Mouse (Mus musculus): ENCODE data around the gene Wdr4. TPM values are rescaled to one million over a fixed set of nuclear protein-coding genes. Genes with fewer than 3 reads are reported as not detected.

Wdr4 gene
- total and polyA plus RNA-seq, 2 experiments: 12.9 to 27.8 TPM

DNA sequence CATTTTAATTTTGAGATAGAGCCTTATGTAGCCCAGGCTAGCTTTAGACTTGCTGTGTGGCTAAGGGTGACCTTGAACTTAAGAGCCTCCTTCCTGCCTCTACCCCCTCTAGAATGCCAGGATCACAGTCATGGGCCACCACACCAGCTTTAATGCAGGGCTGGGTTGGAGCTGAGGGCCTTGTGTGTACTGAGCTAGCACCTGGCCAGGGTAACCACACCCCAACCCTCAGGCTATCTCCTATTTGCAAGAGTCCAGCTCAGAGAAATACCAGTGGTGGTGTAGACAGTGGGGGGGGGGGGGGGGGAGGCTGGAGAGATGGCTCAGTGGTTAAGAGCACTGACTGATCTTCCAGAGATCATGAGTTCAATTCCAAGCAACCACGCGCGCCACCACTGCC lies 6.0 kb upstream of the Wdr4 start:
- TF ChIP-seq CTCF (IDR thresholded peaks at IDR 0.05; ENCODE audit: low read depth, low read length): no peak
- TF ChIP-seq POLR2A (IDR thresholded peaks at IDR 0.05; ENCODE audit: extremely low read depth, insufficient read depth, low read length): no peak
- DNase-seq (ENCODE audit: extremely low read depth, low read depth, low spot score): no peak
- Histone ChIP-seq H3K36me3 (ENCODE audit: control insufficient read depth, insufficient read depth, low read length) (peaks cover 28% of the 10 kb centered on the region), H3K4me1 (ENCODE audit: control insufficient read depth, insufficient read depth, low read length) (no peaks in the 10 kb centered on the region; the same call in 1 of the 2 replicates), H3K27me3 (ENCODE audit: control insufficient read depth, insufficient read depth, low read length) (no peaks in the 10 kb centered on the region), H3K27ac (replicated peaks; ENCODE audit: insufficient read depth, low read depth, low read length) (no peak overlapping the region), H3K9ac (ENCODE audit: low read depth, low read length) (no peak overlapping the region), H3K79me2 (ENCODE audit: control insufficient read depth, insufficient read depth, low read length) (peaks cover 7% of the 10 kb centered on the region; the same call in 1 of the 2 replicates), H3K4me3 (ENCODE audit: insufficient read depth, low read depth, low read length) (no peak overlapping the region)
- 100% methylated on average over 3 of the region's 3 CpGs for WGBS

DNA sequence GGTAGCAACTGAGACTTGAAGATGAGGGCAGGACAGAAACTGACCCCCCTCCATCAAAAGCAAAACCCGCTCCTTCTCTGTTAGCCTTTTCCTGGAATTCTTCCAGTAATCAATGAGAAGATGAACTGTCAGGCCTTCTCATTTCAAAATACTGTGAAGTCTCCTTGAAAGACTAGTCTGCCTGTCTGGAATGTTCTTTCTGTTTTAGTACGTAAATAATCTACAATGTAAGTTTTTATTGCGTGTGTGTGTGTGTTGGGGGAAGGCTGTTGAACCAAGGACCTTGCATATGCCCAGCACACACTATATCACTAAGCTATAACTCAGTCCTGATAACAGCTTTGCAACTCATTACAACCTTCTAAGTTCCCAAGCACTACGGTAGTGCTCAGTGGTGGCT lies 5.3 kb upstream of the Wdr4 start:
- no peak for DNase-seq (ENCODE audit: extremely low read depth, low read depth, low spot score)

DNA sequence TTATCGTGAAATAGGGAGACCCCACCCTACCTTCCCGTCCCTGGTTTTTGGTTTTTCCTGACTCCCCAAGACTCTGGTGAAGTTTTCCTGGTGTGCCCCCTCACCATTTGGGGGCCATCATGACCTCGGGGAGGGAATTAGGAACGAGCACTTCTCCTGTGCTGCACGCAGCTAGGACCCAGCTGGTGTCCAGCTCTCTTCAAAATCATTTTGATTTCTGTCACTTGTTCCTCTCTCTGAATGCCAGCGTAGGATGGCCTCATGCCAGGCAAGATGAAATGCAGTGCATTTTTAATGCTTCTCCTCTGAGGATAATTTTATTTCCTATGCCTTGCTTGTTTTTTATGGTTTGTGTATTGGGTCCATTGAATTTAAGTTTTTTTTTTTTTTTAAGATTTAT lies 2.2 kb upstream of the Wdr4 start:
- 95% methylated on average over 6 of the region's 6 CpGs for WGBS
- Histone ChIP-seq H3K27me3 (ENCODE audit: control insufficient read depth, insufficient read depth, low read length) (no peaks in the 10 kb centered on the region), H3K79me2 (ENCODE audit: control insufficient read depth, insufficient read depth, low read length) (peaks cover 7% of the 10 kb centered on the region; the same call in 1 of the 2 replicates), H3K9ac (ENCODE audit: low read depth, low read length) (no peak overlapping the region), H3K4me1 (ENCODE audit: control insufficient read depth, insufficient read depth, low read length) (no peaks in the 10 kb centered on the region; the same call in 1 of the 2 replicates), H3K27ac (replicated peaks; ENCODE audit: insufficient read depth, low read depth, low read length) (no peak overlapping the region), H3K4me3 (ENCODE audit: insufficient read depth, low read depth, low read length) (no peak overlapping the region), H3K36me3 (ENCODE audit: control insufficient read depth, insufficient read depth, low read length) (peaks cover 9% of the 10 kb centered on the region)
- DNase-seq (ENCODE audit: extremely low read depth, low read depth, low spot score): no peak
- no peak for TF ChIP-seq POLR2A (IDR thresholded peaks at IDR 0.05; ENCODE audit: extremely low read depth, insufficient read depth, low read length)
- no peak for TF ChIP-seq CTCF (IDR thresholded peaks at IDR 0.05; ENCODE audit: low read depth, low read length)

More for the DNA sequence above, 5.3 kb upstream of the Wdr4 start:
- TF ChIP-seq CTCF (IDR thresholded peaks at IDR 0.05; ENCODE audit: low read depth, low read length): no peak
- TF ChIP-seq POLR2A (IDR thresholded peaks at IDR 0.05; ENCODE audit: extremely low read depth, insufficient read depth, low read length): no peak
- Histone ChIP-seq H3K79me2 (ENCODE audit: control insufficient read depth, insufficient read depth, low read length) (peaks cover 7% of the 10 kb centered on the region; the same call in 1 of the 2 replicates), H3K4me1 (ENCODE audit: control insufficient read depth, insufficient read depth, low read length) (no peaks in the 10 kb centered on the region; the same call in 1 of the 2 replicates), H3K4me3 (ENCODE audit: insufficient read depth, low read depth, low read length) (no peak overlapping the region), H3K27ac (replicated peaks; ENCODE audit: insufficient read depth, low read depth, low read length) (no peak overlapping the region), H3K27me3 (ENCODE audit: control insufficient read depth, insufficient read depth, low read length) (no peaks in the 10 kb centered on the region), H3K36me3 (ENCODE audit: control insufficient read depth, insufficient read depth, low read length) (peaks cover 25% of the 10 kb centered on the region), H3K9ac (ENCODE audit: low read depth, low read length) (no peak overlapping the region)
- 87% methylated on average over 4 of the region's 4 CpGs for WGBS

DNA sequence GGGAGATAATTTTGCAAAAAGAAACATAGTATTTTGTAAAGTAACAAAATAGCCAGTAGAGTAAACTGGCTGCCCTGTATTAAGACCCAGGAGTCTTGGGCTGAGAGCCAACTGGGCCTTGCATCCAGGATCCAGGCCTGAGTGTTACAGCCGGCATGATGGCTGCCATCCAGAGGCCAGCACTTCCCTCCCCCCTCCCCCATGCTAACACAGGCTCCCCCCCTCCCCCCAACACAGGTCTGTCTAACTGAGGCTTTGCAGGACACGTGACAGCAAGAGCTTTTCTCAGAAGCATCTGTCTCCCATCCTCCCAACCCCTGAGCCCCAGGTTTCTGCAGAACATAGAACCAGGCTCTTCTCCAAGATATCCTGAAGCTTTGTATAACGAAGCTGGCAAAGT lies 1.1 kb upstream of the Wdr4 start:
- no peaks in the 10 kb centered on the region; the same call in 1 of the 2 replicates for H3K4me1 ChIP-seq (ENCODE audit: control insufficient read depth, insufficient read depth, low read length)
- DNase-seq (ENCODE audit: extremely low read depth, low read depth, low spot score): peak; percentile 62
- no peak overlapping the region for H3K9ac ChIP-seq (ENCODE audit: low read depth, low read length)
- H3K4me3 ChIP-seq (ENCODE audit: insufficient read depth, low read depth, low read length): peak overlapping the region; percentile 90; the same call in 1 of the 2 replicates
- TF ChIP-seq POLR2A (IDR thresholded peaks at IDR 0.05; ENCODE audit: extremely low read depth, insufficient read depth, low read length) (no peak), CTCF (IDR thresholded peaks at IDR 0.05; ENCODE audit: low read depth, low read length) (no peak)
- H3K36me3 ChIP-seq (ENCODE audit: control insufficient read depth, insufficient read depth, low read length): peaks cover 7% of the 10 kb centered on the region
- H3K27me3 ChIP-seq (ENCODE audit: control insufficient read depth, insufficient read depth, low read length): no peaks in the 10 kb centered on the region
- WGBS: 17% methylated on average over 3 of the region's 3 CpGs
- H3K79me2 ChIP-seq (ENCODE audit: control insufficient read depth, insufficient read depth, low read length): peaks cover 7% of the 10 kb centered on the region; the same call in 1 of the 2 replicates
- H3K27ac ChIP-seq (replicated peaks; ENCODE audit: insufficient read depth, low read depth, low read length): no peak overlapping the region

DNA sequence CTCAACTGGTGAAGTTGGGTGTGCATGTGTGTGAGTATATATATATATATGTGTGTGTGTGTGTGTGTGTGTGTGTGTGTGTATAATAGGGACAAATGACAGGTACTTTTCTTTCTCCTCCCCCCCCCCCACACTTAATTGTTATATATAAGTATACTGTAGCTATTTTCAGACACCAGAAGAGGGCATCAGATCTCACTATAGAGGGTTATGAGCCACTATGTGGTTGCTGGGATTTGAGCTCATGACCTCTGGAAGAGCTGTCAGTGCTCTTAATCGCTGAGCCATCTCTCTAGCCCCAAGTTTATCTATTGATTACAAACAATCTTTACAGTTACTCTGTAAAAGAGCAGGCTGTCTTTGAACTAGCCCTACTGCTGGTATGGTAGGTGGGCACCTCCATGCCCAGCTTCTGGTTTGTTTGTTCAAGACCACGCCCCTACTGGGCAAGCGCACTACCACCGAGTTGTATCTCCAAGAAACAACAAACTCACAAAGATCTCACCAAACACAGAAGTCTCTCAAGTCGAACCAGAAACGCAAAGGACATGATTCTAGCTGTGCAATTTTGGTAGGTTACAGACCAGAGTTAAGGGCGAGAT lies 335 bp downstream of the Wdr4 start:
- Histone ChIP-seq H3K79me2 (ENCODE audit: control insufficient read depth, insufficient read depth, low read length) (peaks cover 7% of the 10 kb centered on the region; the same call in 1 of the 2 replicates), H3K27ac (replicated peaks; ENCODE audit: insufficient read depth, low read depth, low read length) (peak overlapping the region; percentile 68), H3K27me3 (ENCODE audit: control insufficient read depth, insufficient read depth, low read length) (no peaks in the 10 kb centered on the region), H3K4me3 (ENCODE audit: insufficient read depth, low read depth, low read length) (peak overlapping the region; percentile 52), H3K9ac (ENCODE audit: low read depth, low read length) (peak overlapping the region; percentile 49; the same call in 1 of the 2 replicates), H3K4me1 (ENCODE audit: control insufficient read depth, insufficient read depth, low read length) (no peaks in the 10 kb centered on the region; the same call in 1 of the 2 replicates), H3K36me3 (ENCODE audit: control insufficient read depth, insufficient read depth, low read length) (peaks cover 7% of the 10 kb centered on the region)
- WGBS: under 1% methylated on average over 7 of the region's 7 CpGs
- TF ChIP-seq POLR2A (IDR thresholded peaks at IDR 0.05; ENCODE audit: extremely low read depth, insufficient read depth, low read length): no peak
- TF ChIP-seq CTCF (IDR thresholded peaks at IDR 0.05; ENCODE audit: low read depth, low read length): no peak
- DNase-seq (ENCODE audit: extremely low read depth, low read depth, low spot score): peak; percentile 69

DNA sequence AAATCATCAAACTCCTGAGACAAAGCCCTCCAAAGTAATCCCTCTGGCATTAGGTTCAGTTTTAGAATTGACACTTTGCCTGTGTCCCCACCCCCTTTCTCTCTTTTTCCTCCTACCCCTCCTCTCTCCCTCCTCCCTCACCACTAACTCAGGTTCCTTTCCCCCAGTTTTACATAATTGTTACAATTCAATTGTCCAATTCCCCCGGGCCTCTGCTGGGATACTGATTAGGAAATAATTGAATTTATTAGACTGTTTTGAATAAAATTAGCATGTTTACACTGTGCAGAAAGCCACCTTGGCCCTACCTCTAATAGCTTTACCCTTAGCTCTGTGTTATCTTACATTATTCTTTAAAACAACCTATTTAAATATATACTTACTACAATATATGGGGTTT lies 5.1 kb downstream of the Wdr4 start:
- no peak for TF ChIP-seq POLR2A (IDR thresholded peaks at IDR 0.05; ENCODE audit: extremely low read depth, insufficient read depth, low read length)
- no peak for TF ChIP-seq CTCF (IDR thresholded peaks at IDR 0.05; ENCODE audit: low read depth, low read length)
- Histone ChIP-seq H3K9ac (ENCODE audit: low read depth, low read length) (no peak overlapping the region), H3K79me2 (ENCODE audit: control insufficient read depth, insufficient read depth, low read length) (0 out of 2 replicates have a peak, but pooled peaks cover 6% of the 10 kb centered on the region), H3K36me3 (ENCODE audit: control insufficient read depth, insufficient read depth, low read length) (no peaks in the 10 kb centered on the region), H3K27me3 (ENCODE audit: control insufficient read depth, insufficient read depth, low read length) (no peaks in the 10 kb centered on the region), H3K27ac (replicated peaks; ENCODE audit: insufficient read depth, low read depth, low read length) (no peak overlapping the region), H3K4me1 (ENCODE audit: control insufficient read depth, insufficient read depth, low read length) (peaks cover 2% of the 10 kb centered on the region; the same call in 1 of the 2 replicates), H3K4me3 (ENCODE audit: insufficient read depth, low read depth, low read length) (no peak overlapping the region)
- DNase-seq (ENCODE audit: extremely low read depth, low read depth, low spot score): no peak
- WGBS: 84% methylated on average over 1 of the region's 1 CpGs
